Mouse (Mus musculus): ENCODE measurements around the gene Tekt1.

DNA sequence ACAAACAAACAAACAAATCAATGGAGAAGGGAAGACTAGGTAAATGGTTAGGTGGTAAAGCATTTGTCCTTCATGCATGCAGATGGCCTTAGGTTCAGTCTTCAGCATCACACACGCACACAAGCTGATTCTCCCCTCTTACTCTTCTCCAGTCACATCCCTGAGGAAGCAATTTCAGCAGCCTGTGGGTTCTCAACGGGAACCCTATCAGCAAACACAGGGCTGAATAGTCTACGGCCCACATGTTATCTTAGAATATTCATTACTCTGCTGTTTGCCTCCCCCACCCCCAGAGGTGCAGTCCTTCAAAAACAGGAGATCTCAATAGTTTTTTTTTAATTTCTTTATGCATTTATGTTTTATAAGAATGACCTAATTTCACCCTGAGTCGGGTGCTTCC is 51.8 kb downstream of the Tekt1 start:
- no peak for TF ChIP-seq ZNF384 (IDR thresholded peaks at IDR 0.05; ENCODE audit: low read depth, low read length)
- no peak for TF ChIP-seq MAFK (IDR thresholded peaks at IDR 0.05; ENCODE audit: insufficient read depth, low read depth, low read length)
- TF ChIP-seq CHD2 (IDR thresholded peaks at IDR 0.05; ENCODE audit: low read depth, low read length), result no peak

Measured in ES-E14 (cell line).